8 mouse cellular contexts compared by ENCODE assay signal in the genomic region with DNA sequence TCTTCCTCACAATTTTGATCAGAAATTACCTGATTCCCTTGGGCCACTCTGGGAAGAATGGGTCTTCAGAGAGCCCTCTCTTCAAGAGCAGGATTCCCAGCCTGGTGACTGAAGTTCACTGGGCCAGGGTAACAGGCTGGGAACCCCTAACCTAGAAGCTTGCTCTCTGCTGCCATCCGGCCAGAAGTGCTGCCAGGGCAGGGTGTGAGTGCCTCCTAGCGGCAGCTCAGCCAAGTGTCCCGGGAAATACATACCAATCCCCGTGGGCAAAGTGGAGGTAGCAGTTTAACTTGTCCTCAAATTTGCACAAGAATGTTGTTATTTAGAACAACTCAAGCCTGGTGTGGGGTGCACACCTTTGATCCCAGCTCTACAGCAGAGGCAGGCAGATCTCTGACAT. TPM values are rescaled to one million over a fixed set of nuclear protein-coding genes. Genes with fewer than 3 reads are reported as not detected.
DNase-seq lines count a peak whose midpoint lies in the region; ATAC-seq lines count a peak whose summit lies in the region.

No protein-coding gene starts in this region.

- intact Hi-C loops in heart, postnatal 14 days (cut with DNase I) = loop anchor here (1.0 kb wide), 1 partner anchor 182 kb away; no protein-coding TSS in a partner anchor

- no peak for ATAC-seq in hindbrain, embryonic 16.5 days

- H3K4me3 ChIP-seq in hindbrain, embryonic 10.5 days = no peak overlapping the region
- H3K4me3 ChIP-seq in hindbrain, embryonic 16.5 days (ENCODE audit: low read length) = no peak overlapping the region

- peak; percentile 82 for DNase-seq in hindbrain, embryonic 10.5 days (ENCODE audit: low spot score)
- peak; percentile 66 for DNase-seq in WW6 (ENCODE audit: low read depth, low spot score)
- DNase-seq in embryo, embryonic 10 days (ENCODE audit: low spot score) = peak; percentile 87
- peak; percentile 78 to 85 for DNase-seq in heart, postnatal 14 days
- DNase-seq in layer of hippocampus, postnatal 14 days (ENCODE audit: low spot score in 2 of 2) = peak; percentile 30 to 55
- DNase-seq in mesoderm, embryonic 11.5 days (ENCODE audit: low read depth, low spot score) = peak; percentile 84
- peak; percentile 83 for DNase-seq in testis, postnatal 10 days (ENCODE audit: low spot score)

- no peak overlapping the region for H3K9ac ChIP-seq in hindbrain, embryonic 16.5 days (ENCODE audit: low read depth, low read length)

- H3K4me2 ChIP-seq in hindbrain, embryonic 16.5 days (ENCODE audit: low read length) = no peak overlapping the region

- WGBS in hindbrain, embryonic 10.5 days = 3% methylated on average over 4 of the region's 4 CpGs
- WGBS in hindbrain, embryonic 16.5 days = 9% methylated on average over 4 of the region's 4 CpGs

- H3K4me1 ChIP-seq in hindbrain, embryonic 10.5 days (replicated peaks) = no peaks in the 10 kb centered on the region
- H3K4me1 ChIP-seq in hindbrain, embryonic 16.5 days (ENCODE audit: control insufficient read depth, insufficient read depth, low read depth, low read length) = no peaks in the 10 kb centered on the region

- no peaks in the 10 kb centered on the region for H3K36me3 ChIP-seq in hindbrain, embryonic 10.5 days
- H3K36me3 ChIP-seq in hindbrain, embryonic 16.5 days (ENCODE audit: control insufficient read depth, insufficient read depth, low read length) = no peaks in the 10 kb centered on the region

- H3K27me3 ChIP-seq in hindbrain, embryonic 10.5 days (ENCODE audit: insufficient read depth, poor library complexity, severe bottlenecking) = no peaks in the 10 kb centered on the region
- H3K27me3 ChIP-seq in hindbrain, embryonic 16.5 days (replicated peaks; ENCODE audit: control insufficient read depth, insufficient read depth, low read length) = no peaks in the 10 kb centered on the region

- no peak overlapping the region for H3K27ac ChIP-seq in hindbrain, embryonic 10.5 days
- no peak overlapping the region for H3K27ac ChIP-seq in hindbrain, embryonic 16.5 days (ENCODE audit: low read depth, low read length)

- H3K9me3 ChIP-seq in hindbrain, embryonic 10.5 days = no peaks in the 10 kb centered on the region
- H3K9me3 ChIP-seq in hindbrain, embryonic 16.5 days (ENCODE audit: control insufficient read depth, low read length) = no peaks in the 10 kb centered on the region

RNA-seq across cellular contexts. Expression of a gene that starts 16.5 kb away (rescaled TPM):
- polyA plus RNA-seq in hindbrain, embryonic 10.5 days (2016; fragmentation: Nextera tagmentation; extraction: Ambion mirVana) = 0.16 TPM in 1 of 2 replicates, not detected in the other
- not detected in 2 replicates for polyA plus RNA-seq in hindbrain, embryonic 16.5 days (2015; fragmentation: Nextera tagmentation; extraction: Ambion mirVana)
- total RNA-seq in heart, postnatal 14 days (2021) = under 1 TPM; 0.14 to 0.29 TPM
- not detected for total RNA-seq in layer of hippocampus, postnatal 14 days (2021)
